Mouse (Mus musculus) spleen, embryonic (tissue): Measurements from ENCODE around the gene Tbc1d10a.

ENCODE experiments used
- CTCF ChIA-PET: fragments of 350-600 bp; sonication (Branson Sonifier 250); formaldehyde crosslinking; loops from one replicate; lab custom pipeline; 2022; lab: Charles Lee

Tbc1d10a gene

DNA sequence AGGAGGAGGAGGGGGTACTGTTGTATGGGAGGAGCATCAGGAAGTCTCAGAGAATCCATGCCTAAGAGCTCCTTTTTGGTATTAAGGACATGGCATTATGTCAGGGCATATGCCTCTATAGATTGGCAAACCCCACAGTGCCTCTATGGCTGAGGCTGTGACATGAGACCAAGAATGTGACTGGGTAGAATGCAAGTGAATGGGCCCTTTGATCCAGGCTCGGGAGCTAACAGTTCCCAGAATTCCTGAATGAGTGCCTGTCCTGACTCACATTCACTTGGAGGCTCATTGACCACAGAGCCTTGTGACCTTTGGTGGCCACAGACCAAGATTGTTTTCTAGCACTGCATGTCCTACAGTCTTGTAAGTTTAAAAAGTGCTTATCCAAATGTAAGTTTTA, 4.5 kb upstream of the Tbc1d10a start:
- CTCF ChIA-PET: no interaction called here

DNA sequence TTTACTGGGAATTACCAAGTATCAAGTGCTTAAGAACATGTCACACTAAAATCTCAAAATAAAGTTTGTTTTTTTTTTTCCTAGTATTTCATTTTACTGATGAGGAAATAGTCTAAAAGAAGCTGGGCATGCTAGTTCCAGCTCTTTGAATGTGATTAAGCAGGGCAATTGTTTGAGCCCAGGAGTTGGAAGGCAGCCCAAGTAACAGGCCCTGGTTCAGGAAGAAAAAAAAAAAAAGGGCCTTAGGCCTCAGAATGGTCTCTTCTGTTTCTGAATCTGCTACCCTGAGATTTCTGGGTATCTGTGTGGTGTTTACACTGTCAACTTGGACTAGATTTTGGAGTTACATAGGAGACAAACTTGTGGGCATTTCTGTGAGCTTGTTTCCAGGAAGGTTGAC, 3.1 kb upstream of the Tbc1d10a start:
- CTCF ChIA-PET: no interaction called here

DNA sequence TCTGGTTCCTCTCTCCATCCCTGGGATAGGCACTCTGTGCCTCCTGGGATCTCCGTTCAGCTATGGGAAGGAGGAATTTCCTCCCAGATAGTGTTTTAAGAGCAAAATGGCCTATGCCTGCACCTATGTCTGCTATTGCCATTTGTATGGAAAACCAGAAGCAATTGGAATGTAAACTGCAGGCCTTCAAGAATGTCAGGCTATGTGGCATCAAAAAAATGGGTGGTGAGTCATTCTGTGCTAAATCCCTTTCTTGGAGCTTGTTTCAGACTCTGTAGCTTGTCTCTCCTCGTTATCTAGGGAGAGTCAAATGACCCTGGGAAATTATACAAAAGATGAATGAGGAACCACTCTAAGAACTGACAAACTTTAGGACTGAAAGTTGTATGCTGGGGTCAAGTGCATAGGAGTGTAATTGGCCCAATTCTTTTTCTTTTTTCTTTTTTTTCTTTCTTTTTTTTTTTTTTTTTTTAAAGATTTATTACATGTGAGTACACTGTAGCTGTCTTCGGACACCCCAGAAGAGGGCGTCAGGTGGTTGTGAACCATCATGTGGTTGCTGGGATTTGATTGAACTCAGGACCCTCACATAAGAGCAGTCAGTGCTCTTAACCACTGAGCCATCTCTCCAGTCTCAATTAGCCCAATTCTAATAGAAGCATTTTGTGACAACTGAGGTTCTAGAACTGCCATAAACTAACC, 2.2 kb upstream of the Tbc1d10a start:
- CTCF ChIA-PET: no interaction called here

DNA sequence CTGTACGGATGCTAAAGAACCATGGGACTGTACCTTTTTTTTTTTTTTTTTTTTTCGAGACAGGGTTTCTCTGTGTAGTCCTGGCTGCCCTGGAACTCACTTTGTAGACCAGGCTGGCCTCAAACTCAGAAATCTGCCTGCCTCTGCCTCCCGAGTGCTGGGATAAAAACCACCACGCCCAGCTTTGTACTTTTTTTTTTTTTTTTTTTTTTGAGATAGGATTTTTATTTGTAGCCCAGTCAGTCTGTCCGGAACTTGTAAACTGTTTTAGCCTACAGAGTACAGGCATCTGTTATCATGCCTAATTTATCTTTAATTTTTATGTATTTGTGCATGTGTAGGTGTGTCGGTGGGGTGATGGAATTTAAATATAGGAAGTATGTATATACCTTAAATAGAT, 1.1 kb upstream of the Tbc1d10a start:
- CTCF ChIA-PET: interaction anchor here (0.7 kb wide), 1 partner anchor 25 kb away, joined by 4 read pairs; no protein-coding TSS in a partner anchor

DNA sequence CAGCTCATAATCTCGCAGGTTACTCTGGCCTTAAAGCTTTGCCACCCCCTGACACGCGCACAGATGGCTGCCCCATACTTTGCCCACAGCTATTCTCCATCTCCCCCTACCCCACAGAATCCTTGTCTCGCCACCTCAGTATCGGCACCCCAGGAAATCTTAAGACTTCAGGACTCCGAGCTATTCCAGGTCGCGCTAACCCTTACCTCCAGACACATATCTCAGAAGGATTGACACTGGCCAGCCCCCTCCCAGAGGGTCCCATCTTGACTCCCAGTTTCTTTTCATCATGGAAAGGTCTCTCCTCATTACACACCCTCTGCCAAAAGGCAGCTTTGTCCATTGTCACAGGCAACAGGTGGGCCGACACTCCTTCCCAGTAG, 720 bp downstream of the Tbc1d10a start:
- CTCF ChIA-PET: interaction anchor here (1.3 kb wide), 1 partner anchor 22 kb away, joined by 3 read pairs; no protein-coding TSS in a partner anchor

DNA sequence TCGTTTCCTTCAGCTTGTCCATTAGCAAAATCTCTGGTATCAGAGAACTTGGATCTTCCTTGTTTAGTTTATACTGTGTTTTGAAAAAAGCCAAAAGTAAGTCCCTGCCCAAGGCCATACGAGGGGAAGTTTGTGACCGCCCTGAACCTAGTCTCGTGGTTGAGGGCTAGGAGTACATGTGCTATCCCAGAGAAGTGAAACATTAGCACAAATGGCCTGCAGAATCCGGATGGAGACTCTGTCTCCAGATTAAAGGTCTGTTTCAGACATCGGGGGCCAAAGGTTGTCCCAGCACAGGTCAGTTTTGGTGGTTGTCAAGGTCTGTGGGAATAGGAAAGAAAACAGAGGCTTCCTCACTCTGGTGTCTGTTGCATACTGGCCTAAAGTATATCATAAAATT, 2.6 kb downstream of the Tbc1d10a start:
- CTCF ChIA-PET: no interaction called here

DNA sequence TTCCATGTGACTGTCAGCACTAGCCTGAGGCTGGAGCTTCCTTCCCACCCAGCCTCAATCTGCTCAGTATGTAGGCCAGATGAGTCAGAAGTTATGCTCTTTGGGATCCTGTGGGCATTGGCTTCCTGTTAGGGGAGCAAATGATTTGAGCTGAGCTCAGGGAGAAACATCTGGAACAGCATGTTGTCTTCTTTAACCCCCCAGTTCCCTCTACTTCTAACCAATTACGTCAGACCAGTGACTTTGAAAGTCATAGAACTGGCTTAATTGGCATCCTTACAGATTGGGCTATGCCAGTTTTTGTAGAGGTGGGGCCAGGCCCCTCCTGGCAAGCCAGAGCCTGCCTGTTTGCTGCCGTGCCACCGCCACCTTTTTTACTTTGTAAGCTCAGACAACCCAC, 4.1 kb downstream of the Tbc1d10a start:
- CTCF ChIA-PET: interaction anchor here (0.7 kb wide), 1 partner anchor 15 kb away, joined by 5 read pairs; no protein-coding TSS in a partner anchor

DNA sequence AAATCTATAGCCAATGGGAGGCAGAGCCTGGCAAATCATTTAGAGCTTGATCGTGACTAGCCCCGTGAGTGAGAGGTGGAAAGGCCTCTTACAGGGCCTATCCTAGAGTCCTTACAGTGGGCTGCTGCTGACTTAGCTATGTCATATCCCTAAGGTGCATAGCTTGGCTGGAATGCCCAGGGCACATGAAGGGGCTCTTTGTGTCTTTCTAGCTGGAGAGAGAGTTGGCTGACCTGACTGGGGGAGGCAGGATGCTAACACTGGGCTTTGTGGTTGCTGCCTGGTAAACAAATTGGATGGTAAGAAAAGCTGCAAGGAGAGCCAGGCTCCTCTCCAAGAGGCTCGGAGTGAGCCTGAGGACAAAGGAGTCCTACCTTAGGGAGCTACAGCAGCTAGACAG, 6.2 kb downstream of the Tbc1d10a start:
- CTCF ChIA-PET: interaction anchor here (1.5 kb wide), 1 partner anchor 27 kb away, joined by 3 read pairs; no protein-coding TSS in a partner anchor

DNA sequence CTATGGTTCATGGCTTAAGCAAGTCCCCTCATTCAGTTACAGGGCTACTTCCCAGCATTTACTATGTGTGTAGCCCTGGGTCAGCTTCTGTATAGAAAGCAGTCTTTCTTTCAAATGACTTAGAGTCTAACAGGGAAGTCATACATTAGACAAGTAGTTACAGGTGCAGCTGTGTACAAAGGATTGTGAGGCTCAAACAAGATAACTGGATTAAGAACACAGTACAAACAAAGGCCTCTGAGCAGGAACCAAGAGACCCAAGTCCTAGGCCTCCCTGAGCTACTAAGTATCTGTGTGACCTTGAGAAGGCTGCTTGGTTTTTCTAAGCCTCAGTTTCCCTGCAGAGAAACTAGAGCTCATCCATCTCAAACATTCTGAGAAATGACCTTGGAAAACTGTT, 6.8 kb downstream of the Tbc1d10a start:
- CTCF ChIA-PET: no interaction called here

DNA sequence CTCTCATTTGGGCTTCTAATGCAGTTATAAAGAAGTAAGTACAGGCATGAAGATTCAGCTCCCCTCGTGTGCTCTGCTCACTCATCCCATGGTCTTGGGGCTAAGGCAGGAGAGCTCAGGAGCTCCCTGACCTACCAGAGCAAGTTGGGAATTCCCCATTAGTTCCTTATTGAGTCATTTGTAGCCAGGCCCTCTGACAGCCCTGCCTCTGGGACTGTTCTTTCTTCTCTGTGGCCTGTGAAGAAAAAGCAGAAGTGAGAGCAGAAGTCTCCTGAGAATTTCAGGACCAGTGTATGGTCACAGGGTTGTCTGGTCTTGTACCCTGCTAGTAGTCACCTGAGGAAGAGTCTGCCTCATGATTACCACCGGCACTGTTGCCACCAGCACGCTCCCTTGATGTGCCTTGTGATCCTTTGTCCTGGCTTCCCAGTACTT, 9.0 kb downstream of the Tbc1d10a start:
- CTCF ChIA-PET: interaction anchor here (1.5 kb wide), 1 partner anchor 21 kb away, joined by 3 read pairs; no protein-coding TSS in a partner anchor

DNA sequence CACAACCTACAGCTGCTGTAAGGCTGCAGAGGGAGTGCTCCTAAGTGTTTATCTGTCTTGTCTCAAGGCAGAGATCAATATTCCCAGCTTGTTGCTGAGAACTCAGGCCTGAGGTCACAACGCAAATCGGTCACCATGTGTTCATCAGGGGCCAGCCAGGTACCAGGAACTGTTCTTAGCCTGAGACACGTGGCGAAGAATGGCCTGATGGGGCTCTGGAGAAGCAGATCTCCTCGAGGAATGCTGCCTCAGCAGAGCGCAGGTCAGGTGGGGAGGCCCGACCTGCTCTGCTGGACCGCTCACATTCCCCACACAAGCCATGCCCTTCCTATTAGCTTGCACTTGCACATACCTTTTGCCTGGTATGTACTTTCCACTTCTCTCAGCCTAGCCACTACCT, 10.0 kb downstream of the Tbc1d10a start:
- CTCF ChIA-PET: interaction anchor here (0.7 to 1.5 kb wide), 3 partner anchors 20 to 126 kb away, joined by 3 to 4 read pairs (median 3); no protein-coding TSS in a partner anchor

DNA sequence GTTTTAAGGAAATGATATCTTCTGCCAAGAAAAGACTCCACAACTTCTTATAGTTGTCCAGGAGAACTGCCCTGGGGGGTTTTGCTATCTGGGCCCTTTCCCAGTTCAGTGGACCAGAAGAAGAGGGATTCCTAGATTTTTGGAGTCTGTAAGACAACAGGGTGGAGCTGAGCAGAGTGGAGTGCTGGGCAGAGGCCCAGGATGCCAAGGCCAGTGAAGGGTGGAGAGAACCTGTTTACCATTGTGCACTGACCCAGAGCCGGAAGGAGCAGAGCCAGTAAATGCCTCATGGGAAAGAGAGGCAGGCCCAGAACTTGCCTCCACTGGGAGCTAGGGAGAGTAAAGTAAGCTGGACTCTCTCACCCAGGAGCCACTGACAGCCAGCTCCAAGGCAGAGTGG, 11.1 kb downstream of the Tbc1d10a start:
- CTCF ChIA-PET: no interaction called here

DNA sequence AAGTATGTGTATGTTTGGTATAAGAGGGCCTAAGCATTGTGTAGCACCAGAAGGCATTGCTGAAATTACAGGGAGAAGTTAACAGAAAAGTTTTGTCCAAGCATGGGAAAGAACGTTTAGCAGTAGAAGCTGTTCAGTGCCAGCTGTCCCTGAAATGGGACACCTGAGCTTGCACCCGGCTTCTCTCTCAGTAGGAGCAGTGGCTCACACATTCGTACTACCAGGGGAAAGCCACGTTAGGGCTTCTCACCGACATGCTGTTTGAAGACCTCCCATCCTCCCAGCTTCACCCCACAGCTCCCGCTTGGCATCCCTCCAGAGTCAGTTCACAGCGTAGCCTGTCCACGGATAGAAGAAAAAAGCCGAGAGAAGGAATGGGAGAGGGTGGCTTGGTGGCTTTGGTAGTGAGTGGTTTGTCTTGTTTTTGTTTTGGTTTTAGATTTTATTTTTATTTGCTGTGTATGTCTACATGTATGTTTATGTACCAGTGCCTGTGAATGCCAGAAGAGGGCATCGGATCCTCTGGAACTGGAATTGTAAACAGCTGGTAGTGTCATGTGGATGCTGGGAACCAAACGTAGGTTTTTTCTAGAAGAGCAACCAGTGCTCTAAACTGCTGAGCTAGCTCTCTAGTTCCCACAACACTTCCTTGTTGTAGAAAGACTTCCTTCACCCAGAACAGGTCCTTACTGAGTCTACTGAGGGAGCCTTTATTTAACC, 15.6 kb downstream of the Tbc1d10a start:
- CTCF ChIA-PET: interaction anchor here (0.6 kb wide), 1 partner anchor 218 kb away, joined by 13 read pairs; no protein-coding TSS in a partner anchor

DNA sequence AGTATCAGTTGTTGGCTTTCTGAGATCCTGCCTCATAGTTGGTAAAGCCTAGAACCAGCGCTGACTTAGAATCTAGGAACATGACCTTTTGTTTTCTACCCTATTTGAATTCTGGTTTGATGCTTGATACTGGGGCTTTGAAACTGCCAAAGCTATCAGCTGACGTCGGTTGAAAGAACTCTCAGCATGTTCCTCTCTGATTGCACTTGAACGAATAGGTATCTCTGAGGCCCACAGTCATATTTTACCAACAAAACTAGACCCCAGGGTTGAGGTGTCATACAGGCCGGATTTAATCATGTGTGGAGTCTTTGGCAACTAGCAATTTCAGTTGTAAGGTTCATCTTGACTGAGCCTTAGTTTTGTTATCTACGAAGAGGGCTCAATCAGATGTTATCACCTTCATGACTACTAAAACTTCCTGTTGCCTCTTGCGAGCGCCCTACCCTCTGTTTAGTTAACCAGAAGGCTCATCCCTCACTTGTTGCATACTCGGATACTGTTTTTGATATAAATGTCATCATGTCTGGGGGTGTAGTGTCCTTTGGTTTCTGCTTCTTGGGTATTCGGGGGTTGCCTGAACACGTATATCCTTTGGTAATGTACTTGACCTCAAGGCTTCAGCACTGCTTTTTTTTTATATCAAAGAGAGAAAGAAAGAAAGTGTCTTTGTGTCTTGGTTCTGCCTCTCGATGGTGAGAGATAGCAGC, 16.6 kb downstream of the Tbc1d10a start:
- CTCF ChIA-PET: no interaction called here

DNA sequence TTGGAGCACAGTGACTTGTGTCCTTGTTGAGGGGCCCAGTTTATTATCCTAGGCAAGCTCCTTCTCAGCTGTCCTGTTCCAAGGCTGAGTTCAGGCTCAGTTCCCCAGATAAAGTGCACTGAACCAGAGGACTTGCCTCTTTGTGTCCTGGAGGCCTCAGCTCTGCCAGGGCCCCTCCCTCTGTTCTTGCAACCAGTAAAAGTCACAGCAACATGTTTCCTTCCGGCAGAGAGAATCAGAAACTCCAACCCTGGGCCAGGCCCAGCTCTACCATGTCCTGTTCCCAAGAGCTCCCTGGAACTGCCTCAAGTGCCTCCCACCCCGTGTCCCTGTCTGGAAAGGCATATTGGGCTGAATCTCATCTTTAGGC, 17.1 kb downstream of the Tbc1d10a start:
- CTCF ChIA-PET: no interaction called here

DNA sequence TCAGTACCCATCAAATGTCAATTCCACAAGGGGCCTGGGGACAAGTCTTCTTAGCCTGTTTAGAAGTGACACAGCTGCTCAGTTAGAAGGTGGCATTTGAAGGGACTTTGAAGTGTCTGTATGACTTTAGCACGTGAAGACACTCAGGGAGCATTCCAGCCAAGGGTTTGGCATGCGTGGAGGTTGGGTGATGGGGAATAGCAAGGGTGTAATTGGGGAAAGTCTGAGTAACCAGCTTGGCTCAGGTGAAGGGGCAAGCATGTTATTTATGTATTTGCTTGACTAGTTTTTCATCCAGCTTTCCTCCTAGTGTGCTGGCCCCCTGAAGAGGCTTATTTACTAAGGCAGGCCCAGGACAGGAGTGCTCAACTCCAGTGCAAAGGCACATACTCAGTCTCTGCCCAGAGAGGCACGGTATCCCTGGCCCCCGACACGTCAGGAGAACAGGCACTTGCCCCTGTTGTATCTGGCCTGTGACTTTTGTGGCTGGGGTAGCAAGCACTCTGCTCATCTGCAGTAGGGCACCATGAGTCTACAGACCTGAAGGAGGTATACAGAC, 18.6 kb downstream of the Tbc1d10a start:
- CTCF ChIA-PET: no interaction called here

DNA sequence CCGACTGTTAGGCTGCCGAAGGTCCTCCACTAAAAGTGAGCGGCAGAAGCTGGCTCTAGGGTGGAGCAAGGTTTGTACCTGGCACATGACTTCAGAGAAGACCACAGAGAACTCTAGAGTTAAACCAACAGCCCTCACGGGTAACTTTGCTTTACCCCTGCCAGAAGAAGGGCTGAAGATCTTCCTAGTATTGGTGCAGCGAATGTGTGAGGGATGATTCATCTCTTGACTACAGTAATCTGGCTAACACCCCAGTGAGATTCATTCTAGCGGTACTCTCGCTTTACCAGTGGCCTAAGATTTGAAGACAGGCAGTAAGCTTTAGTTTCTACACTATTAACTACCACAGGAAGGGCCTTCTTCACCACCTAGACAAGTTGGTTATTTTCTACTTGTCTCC, 19.4 kb downstream of the Tbc1d10a start:
- CTCF ChIA-PET: interaction anchor here (0.6 kb wide), 1 partner anchor 15 kb away, joined by 5 read pairs; no protein-coding TSS in a partner anchor

DNA sequence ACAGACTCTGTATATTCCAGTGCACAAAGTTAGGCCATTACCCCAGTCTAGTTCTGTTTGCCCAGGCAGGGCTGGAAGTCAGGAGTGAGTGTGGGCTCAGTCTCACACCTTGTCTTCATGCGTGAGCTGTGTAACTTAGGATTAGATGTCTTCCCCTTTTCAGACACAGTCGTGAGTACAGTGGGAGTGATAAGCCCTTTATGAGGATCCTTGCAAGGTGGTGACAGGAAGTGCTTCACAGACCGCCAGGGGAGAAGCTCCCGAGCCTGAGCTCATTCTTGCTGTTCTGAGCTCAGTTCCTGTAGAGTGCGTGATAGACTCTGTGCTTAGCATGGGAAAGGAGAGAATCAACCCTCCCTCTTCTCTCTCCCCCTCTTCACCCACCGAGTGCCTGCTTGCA, 20.0 kb downstream of the Tbc1d10a start:
- CTCF ChIA-PET: no interaction called here

DNA sequence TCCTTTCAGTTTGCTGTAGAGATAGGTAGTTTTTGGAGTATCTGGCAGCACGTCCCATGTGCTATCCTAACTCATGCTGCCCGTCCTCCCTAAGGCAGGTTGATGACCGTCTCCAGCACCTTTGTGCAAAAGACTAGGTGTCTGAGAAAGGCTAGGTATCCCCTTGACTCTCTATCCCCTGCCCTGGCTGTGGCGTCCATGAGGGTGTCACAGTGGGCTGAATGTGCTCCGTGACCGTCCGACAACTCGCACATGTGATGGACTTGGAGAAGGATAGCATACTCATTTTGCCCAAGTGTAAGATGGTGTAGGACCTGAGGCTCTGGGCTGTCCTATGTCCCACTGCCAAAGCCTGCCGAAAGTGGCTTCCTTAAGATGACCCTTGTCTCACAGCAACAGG, 21.1 kb downstream of the Tbc1d10a start:
- CTCF ChIA-PET: interaction anchor here (0.7 kb wide), 1 partner anchor 21 kb away, joined by 10 read pairs; the partner anchor contains the start of gene Tbc1d10a

DNA sequence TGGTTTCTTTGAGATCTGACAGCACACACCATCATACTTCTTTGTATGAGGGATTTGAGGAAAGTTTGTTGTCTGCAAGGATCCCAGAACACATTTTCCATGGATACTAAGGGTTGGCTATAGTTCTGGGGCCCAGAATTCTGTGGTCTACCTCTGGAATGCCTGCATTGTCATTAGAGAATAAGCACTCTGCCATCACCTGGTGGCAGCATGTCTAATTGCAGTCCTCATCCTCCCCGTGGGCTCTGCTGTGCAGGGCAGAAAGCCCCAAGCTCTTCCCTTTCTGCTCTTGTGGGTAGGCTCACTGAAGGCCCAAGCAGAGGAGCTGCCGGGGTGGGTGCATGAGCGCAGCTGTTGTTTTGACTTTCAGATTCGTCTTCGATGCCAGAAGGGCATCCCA, 23.0 kb downstream of the Tbc1d10a start:
- CTCF ChIA-PET: interaction anchor here (1.0 kb wide), 2 partner anchors 22 to 24 kb away, joined by 3 to 4 read pairs; no protein-coding TSS in a partner anchor

DNA sequence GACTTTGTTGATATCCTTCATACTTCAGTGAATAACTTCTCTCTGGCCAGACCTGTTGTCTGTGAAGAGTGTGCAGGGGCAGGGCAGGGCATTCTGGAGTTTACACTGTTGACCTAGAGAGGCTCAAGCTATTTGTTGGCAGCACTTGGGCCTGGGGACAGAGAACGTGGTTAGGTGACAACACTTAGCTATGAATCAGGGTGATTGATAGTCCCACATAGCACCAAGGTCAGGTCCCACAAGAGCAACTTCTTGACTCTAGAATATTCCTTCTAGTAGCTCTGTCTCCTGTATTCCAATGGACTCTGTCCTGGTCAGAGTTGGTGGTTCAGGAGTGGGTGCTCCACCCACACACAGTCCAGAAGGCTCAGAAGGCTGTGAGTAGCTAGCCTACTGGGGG, 24.2 kb downstream of the Tbc1d10a start:
- CTCF ChIA-PET: interaction anchor here (1.0 kb wide), 1 partner anchor 25 kb away, joined by 4 read pairs; no protein-coding TSS in a partner anchor
